Mouse (Mus musculus) lung, postnatal 0 days (tissue): ENCODE data around the gene Pik3r6. TPM values are rescaled to one million over a fixed set of nuclear protein-coding genes. Genes with fewer than 3 reads are reported as not detected.

Source experiments
- ATAC-seq: fragments of 200-750 bp; cut with Nextera tagmentation; 2 replicates; pipeline ENCODE4 v1.8.0; 2017; ENCODE audit warnings: moderate library complexity
- DNase-seq: peaks from one replicate; pipeline ENCODE4 v3.0.0-alpha.2; 2016; ENCODE audit warnings: low spot score
- H3K27ac ChIP-seq: fragments of 300-500 bp; sonication (generic); 2 replicates; pipeline ENCODE4 v1.5.1; 2014; ENCODE audit warnings: antibody characterized with exemption, mild to moderate bottlenecking, low read length, mixed read lengths
- H3K27me3 ChIP-seq: fragments of 300-500 bp; sonication (generic); replicated peaks from 2 replicates; pipeline ENCODE4 v1.6.1; 2014; ENCODE audit warnings: low read length, mixed read lengths; ENCODE audit not compliant: insufficient read depth
- H3K36me3 ChIP-seq: fragments of 300-500 bp; sonication (generic); 2 replicates; pipeline ENCODE4 v1.6.1; 2014; ENCODE audit warnings: low read length, mixed read lengths; ENCODE audit not compliant: insufficient read depth
- H3K4me1 ChIP-seq: fragments of 300-500 bp; sonication (generic); 2 replicates; pipeline ENCODE4 v1.6.1; 2014; ENCODE audit warnings: antibody characterized with exemption, low read depth, low read length, mixed read lengths; ENCODE audit not compliant: insufficient read depth
- H3K4me2 ChIP-seq: fragments of 300-500 bp; sonication (generic); replicated peaks from 2 replicates; pipeline ENCODE4 v1.6.1; 2014; ENCODE audit warnings: low read depth, mild to moderate bottlenecking, low read length, moderate library complexity, mixed read lengths
- H3K4me3 ChIP-seq: fragments of 300-500 bp; sonication (generic); 2 replicates; pipeline ENCODE4 v1.5.1; 2014; ENCODE audit warnings: low read depth, low read length
- H3K9ac ChIP-seq: fragments of 300-500 bp; sonication (generic); replicated peaks from 2 replicates; pipeline ENCODE4 v1.6.1; 2014; ENCODE audit warnings: low read depth, mild to moderate bottlenecking
- H3K9me3 ChIP-seq: fragments of 300-500 bp; sonication (generic); 2 replicates; pipeline ENCODE4 v1.6.1; 2016; ENCODE audit warnings: low read length, mixed read lengths
- CTCF ChIP-seq: IDR thresholded peaks from 2 replicates; pipeline ENCODE4 v1.5.1; 2016; ENCODE audit warnings: antibody characterized with exemption, mild to moderate bottlenecking
- EP300 ChIP-seq: IDR thresholded peaks from 2 replicates; pipeline ENCODE4 v1.6.1; 2016; ENCODE audit warnings: antibody characterized with exemption, mild to moderate bottlenecking, control low read depth
- WGBS: fragments of 180-500 bp; shearing (Covaris S2); extraction: QIAGEN DNeasy Blood & Tissue Kit; methylation state at CpG from one replicate; pipeline ENCODE4 v1.1.7; 2014; 5-methylcytosine and 5-hydroxymethylcytosine counted together
- polyA plus RNA-seq: library from polyadenylated mRNA; unstranded; fragments of >200 nt; fragmentation: Nextera tagmentation; extraction: Ambion mirVana; gene quantifications from 2 replicates; pipeline ENCODE4 v1.2.1, GENCODE M21; 2015

Gene Pik3r6
- polyA plus RNA-seq: 6.2 and 6.8 TPM in 2 replicates

DNA sequence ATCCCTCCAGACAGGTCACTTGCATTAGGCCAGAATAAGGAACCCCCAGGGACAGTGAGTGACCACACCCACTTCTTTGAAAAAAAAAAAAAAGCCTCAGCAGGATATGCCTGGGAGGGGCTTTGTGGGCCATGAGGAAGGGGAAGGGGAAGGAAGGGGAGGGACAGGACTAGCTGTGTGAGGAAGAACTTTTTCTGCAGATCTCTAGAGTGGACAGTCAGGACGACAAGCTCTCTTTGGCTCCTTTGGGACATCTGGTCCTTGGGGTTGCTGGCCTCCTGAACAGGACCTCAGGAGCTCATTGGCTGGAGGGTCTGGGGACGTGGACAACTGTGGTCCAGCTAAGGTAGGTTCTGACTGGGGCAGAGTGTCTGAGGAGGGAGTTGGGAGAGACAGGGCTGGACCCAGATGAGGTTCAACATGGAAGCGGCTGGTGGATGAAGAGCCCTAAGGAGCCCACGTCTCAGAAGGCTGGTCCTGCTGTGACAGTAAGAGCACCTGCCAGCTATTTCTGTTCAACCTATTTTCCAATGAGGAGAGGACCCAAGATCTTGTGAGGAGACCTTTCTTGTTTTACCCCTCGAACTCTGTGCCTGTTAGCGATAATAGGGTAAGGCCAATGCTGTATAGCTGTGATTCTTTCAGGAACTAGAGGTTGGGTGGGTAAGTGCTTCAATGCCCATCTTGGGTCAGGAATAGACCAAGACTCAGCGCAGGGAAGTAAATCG, at the start of gene Pik3r6:
Pik3r6 (plus strand) TSS at position 118 of the 728 bp plus-strand sequence.
- H3K27me3 ChIP-seq: no peaks in the 10 kb centered on the region
- no peaks in the 10 kb centered on the region for H3K36me3 ChIP-seq
- H3K27ac ChIP-seq: 0 out of 2 replicates have a peak within 1 kb of the TSS, but pooled peaks have one; percentile 14
- no peak within 1 kb of the TSS for H3K9ac ChIP-seq
- H3K4me1 ChIP-seq: peaks cover 3% of the 10 kb centered on the region; the same call in 1 of the 2 replicates
- DNase-seq: peak; percentile 67
- TF ChIP-seq CTCF (no peak), EP300 (no peak)
- WGBS: 80% methylated on average over 8 of the region's 8 CpGs
- H3K4me2 ChIP-seq: peak within 1 kb of the TSS; percentile 47
- no peaks in the 10 kb centered on the region for H3K9me3 ChIP-seq
- peak; percentile 70 for ATAC-seq
- peak within 1 kb of the TSS; percentile 26; the same call in 1 of the 2 replicates for H3K4me3 ChIP-seq

GRCm38 (mm10) chr11:68453301-68453700, 49.5 kb upstream of the Pik3r6 start:
- Histone ChIP-seq H3K27ac (no peak overlapping the region), H3K36me3 (no peaks in the 10 kb centered on the region), H3K9me3 (no peaks in the 10 kb centered on the region), H3K9ac (no peak overlapping the region), H3K27me3 (no peaks in the 10 kb centered on the region), H3K4me1 (no peaks in the 10 kb centered on the region), H3K4me2 (no peak overlapping the region), H3K4me3 (no peak overlapping the region)
- TF ChIP-seq EP300 (no peak), CTCF (no peak)
- WGBS: 56% methylated on average over 6 of the region's 6 CpGs
- DNase-seq (no peak), ATAC-seq (no peak)

DNA sequence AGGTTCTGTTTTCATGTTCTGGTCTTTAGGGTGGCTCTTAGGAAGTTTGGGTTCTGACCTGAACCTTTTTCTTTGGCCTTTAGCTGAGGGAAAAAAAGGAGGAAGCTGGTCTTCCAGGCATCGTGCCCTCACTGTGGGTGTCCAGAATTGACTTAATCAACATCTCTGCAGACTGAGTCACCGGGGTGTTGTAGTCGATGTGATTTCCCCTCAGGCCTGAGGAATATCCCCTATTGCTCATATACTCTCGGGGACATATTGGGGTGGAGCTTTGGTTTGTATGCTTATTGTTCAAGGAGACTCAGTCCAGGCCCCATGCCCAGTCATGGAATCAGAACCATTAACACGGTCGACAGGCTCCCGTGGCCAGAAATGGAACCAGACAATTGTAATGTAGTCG, 44.7 kb upstream of the Pik3r6 start:
- DNase-seq: no peak
- Histone ChIP-seq H3K9me3 (no peaks in the 10 kb centered on the region), H3K36me3 (no peaks in the 10 kb centered on the region), H3K27ac (no peak overlapping the region), H3K9ac (no peak overlapping the region), H3K4me1 (no peaks in the 10 kb centered on the region), H3K4me2 (no peak overlapping the region), H3K4me3 (no peak overlapping the region), H3K27me3 (no peaks in the 10 kb centered on the region)
- ATAC-seq: peak; percentile 16; the same call in 1 of the 2 replicates
- WGBS: 70% methylated on average over 8 of the region's 8 CpGs
- TF ChIP-seq EP300 (no peak), CTCF (no peak)

GRCm38 (mm10) chr11:68459021-68459420, 43.8 kb upstream of the Pik3r6 start:
- WGBS: 73% methylated on average over 5 of the region's 5 CpGs
- H3K4me3 ChIP-seq: no peak overlapping the region
- no peak for TF ChIP-seq EP300
- H3K4me2 ChIP-seq: no peak overlapping the region
- no peaks in the 10 kb centered on the region for H3K9me3 ChIP-seq
- H3K36me3 ChIP-seq: no peaks in the 10 kb centered on the region
- no peak overlapping the region for H3K9ac ChIP-seq
- no peak overlapping the region for H3K27ac ChIP-seq
- no peaks in the 10 kb centered on the region for H3K4me1 ChIP-seq
- H3K27me3 ChIP-seq: no peaks in the 10 kb centered on the region
- no peak for ATAC-seq
- no peak for DNase-seq

DNA sequence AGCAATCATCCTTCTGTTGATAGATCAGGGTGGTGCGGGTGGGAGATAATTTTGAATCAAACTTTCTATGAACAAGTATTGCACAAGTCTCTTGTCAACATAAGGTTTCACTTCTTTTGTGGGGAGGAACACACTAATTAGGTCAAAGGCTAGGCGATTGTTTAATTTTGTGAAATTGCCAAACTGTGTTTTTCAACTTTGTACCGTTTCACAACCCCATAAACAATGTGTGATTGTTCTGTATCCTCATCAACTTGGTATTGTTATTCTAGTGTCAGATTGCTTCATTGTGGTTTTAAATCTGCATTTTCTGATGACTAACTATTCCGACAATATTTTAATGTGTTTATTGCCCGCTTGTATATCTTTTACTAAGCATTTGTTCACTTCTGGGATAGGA, 43.3 kb upstream of the Pik3r6 start:
- Histone ChIP-seq H3K27me3 (no peaks in the 10 kb centered on the region), H3K9ac (no peak overlapping the region), H3K9me3 (no peaks in the 10 kb centered on the region), H3K4me1 (no peaks in the 10 kb centered on the region), H3K27ac (no peak overlapping the region), H3K4me2 (no peak overlapping the region), H3K4me3 (no peak overlapping the region), H3K36me3 (no peaks in the 10 kb centered on the region)
- peak; percentile 65 for DNase-seq
- TF ChIP-seq EP300 (no peak; the same call in 1 of the 2 replicates), CTCF (no peak)
- 0 out of 2 replicates have a peak, but pooled peaks have one; percentile 12 for ATAC-seq
- WGBS: 62% methylated on average over 5 of the region's 5 CpGs

DNA sequence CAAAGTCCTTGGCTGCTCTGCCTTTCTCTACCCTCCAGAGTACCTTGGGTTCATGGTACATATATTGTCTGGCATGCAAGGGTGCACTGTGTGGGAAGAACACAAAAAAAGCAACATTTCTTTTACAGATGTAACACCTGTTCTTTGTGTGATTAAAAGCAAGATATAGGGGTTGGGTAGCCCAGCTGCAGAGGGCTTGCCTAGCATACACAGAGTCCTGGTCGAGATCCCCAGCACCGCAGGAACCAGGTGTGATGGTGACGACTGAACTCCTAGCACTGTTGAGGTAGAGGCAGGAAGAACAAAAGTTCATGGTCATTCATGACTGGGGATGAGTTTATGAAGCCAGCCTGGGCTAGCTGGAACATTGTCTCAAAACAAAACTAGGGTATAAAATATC, 40.1 kb upstream of the Pik3r6 start:
- Histone ChIP-seq H3K27me3 (no peaks in the 10 kb centered on the region), H3K4me1 (no peaks in the 10 kb centered on the region), H3K36me3 (no peaks in the 10 kb centered on the region), H3K4me3 (no peak overlapping the region), H3K9me3 (no peaks in the 10 kb centered on the region), H3K4me2 (no peak overlapping the region), H3K27ac (no peak overlapping the region), H3K9ac (no peak overlapping the region)
- no peak for TF ChIP-seq EP300
- no peak for TF ChIP-seq CTCF
- DNase-seq: no peak
- no peak for ATAC-seq
- 64% methylated on average over 3 of the region's 3 CpGs for WGBS
